ENCODE assay signal across 9 mouse cellular contexts in the genomic region with DNA sequence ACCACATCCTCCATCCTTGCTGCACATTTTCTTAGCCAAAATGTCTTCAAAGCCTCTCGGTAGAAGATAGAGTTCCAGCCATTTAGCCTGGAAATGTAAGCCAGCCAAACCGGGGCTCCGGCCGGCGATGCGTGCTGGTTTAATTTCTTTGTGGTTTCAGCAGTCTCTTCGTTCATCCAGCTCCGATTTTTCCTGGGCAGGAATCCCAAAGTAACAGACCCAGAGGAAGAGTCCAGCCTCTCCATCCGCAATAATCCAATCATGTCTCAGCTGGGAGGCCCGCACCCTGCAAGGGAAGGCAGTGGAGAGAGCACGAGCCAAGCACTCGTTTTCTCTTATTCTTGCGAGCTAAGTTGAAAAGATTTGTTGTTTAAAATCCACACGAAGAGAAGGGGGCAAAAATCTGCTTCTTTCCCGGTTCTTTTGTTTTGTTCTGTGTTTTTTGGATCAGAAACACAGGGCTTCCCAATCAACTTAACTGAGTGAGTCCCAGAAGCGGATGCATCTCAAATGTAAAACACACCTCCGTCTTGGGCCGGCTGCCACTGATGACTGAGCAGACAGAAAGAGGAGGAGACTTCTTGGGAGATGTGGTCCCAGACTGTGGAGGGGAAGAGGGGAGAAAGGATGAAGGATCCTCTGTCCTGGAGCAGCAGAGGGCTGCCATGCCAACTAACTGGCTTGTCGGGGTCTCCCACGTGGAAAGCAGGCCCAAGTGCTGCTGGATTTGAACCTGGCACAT.
DNase-seq lines count a peak whose midpoint lies in the region; ATAC-seq and TF ChIP-seq lines count a peak whose summit lies in the region.
"Had no signal": no experiment of that assay in that cellular context is flagged by ENCODE, and none has a peak within 500 bp of the region (broad histone marks: within the 10 kb centered on the region; RNA-seq: fewer than 3 reads in every experiment).

No protein-coding gene starts in this region.

- H3K9me3 ChIP-seq in hindbrain, embryonic 16.5 days (ENCODE audit: control insufficient read depth, low read length): no peaks in the 10 kb centered on the region
- H3K9me3 ChIP-seq in hindbrain, embryonic 10.5 days: 0 out of 2 replicates have a peak, but pooled peaks cover 3% of the 10 kb centered on the region

- no peak for TF ChIP-seq CTCF in brain, embryonic 14.5 days (IDR thresholded peaks at IDR 0.05; ENCODE audit: borderline replicate concordance, extremely low read depth, insufficient read depth, insufficient read length)
- TF ChIP-seq CTCF in layer of hippocampus, adult 2 months (conservative IDR thresholded peaks at IDR 0.05): no peak

- H3K4me3 ChIP-seq in hindbrain, embryonic 16.5 days (ENCODE audit: low read length): no peak overlapping the region
- H3K4me3 ChIP-seq in hindbrain, embryonic 10.5 days: no peak overlapping the region
- H3K4me3 ChIP-seq in layer of hippocampus, adult 2 months: peak overlapping the region; percentile 19; the same call in 1 of the 2 replicates

- no peak for TF ChIP-seq POLR2A in brain, embryonic 14.5 days (IDR thresholded peaks at IDR 0.05; ENCODE audit: borderline replicate concordance, extremely low read depth, insufficient read depth, insufficient read length, poor library complexity, severe bottlenecking)

- no peaks in the 10 kb centered on the region for H3K27me3 ChIP-seq in hindbrain, embryonic 16.5 days (replicated peaks; ENCODE audit: control insufficient read depth, insufficient read depth, low read length)
- no peaks in the 10 kb centered on the region for H3K27me3 ChIP-seq in hindbrain, embryonic 10.5 days (ENCODE audit: insufficient read depth, poor library complexity, severe bottlenecking)

- H3K27ac ChIP-seq in hindbrain, embryonic 16.5 days (ENCODE audit: low read depth, low read length): peak overlapping the region; percentile 35; the same call in 1 of the 2 replicates
- no peak overlapping the region for H3K27ac ChIP-seq in hindbrain, embryonic 10.5 days
- peak overlapping the region; percentile 43; the same call in 1 of the 2 replicates for H3K27ac ChIP-seq in layer of hippocampus, adult 2 months
- H3K27ac ChIP-seq: liver, embryonic 14.5 days had no signal

- DNase-seq in hindbrain, embryonic 10.5 days (ENCODE audit: low spot score): no peak
- DNase-seq in brain, embryonic 14.5 days (ENCODE audit: low read depth): peak; percentile 67
- DNase-seq in fibroblast of lung, adult 2 months (ENCODE audit: low read depth): peak; percentile 59
- peak; percentile 27 to 28 for DNase-seq in layer of hippocampus, adult 2 months (ENCODE audit: low spot score in 2 of 2)
- DNase-seq in skeletal muscle tissue, adult 2 months (ENCODE audit: low read depth, low spot score): peak; percentile 43
- DNase-seq in embryo, embryonic 10 days (ENCODE audit: low spot score): no peak
- DNase-seq in adrenal gland, postnatal 25 days: no peak

- no peak overlapping the region for H3K9ac ChIP-seq in hindbrain, embryonic 16.5 days (ENCODE audit: low read depth, low read length)
- H3K9ac ChIP-seq: liver, embryonic 14.5 days had no signal

- no peaks in the 10 kb centered on the region for H3K4me1 ChIP-seq in hindbrain, embryonic 16.5 days (ENCODE audit: control insufficient read depth, insufficient read depth, low read depth, low read length)
- no peaks in the 10 kb centered on the region for H3K4me1 ChIP-seq in hindbrain, embryonic 10.5 days (replicated peaks)

- no peak for ATAC-seq in hindbrain, embryonic 16.5 days

- 60% methylated on average over 20 of the region's 20 CpGs for WGBS in hindbrain, embryonic 16.5 days
- 80% methylated on average over 20 of the region's 20 CpGs for WGBS in hindbrain, embryonic 10.5 days

- no peaks in the 10 kb centered on the region for H3K36me3 ChIP-seq in hindbrain, embryonic 16.5 days (ENCODE audit: control insufficient read depth, insufficient read depth, low read length)
- no peaks in the 10 kb centered on the region for H3K36me3 ChIP-seq in hindbrain, embryonic 10.5 days

- peak overlapping the region; percentile 19; the same call in 1 of the 2 replicates for H3K4me2 ChIP-seq in hindbrain, embryonic 16.5 days (ENCODE audit: low read length)

Comparison
In these comparisons a context has a peak if more than half of its experiments do, and no peak if none do; other contexts are left out.
1. DNase-seq: peak in brain, embryonic 14.5 days (single experiment), fibroblast of lung, adult 2 months (single experiment), layer of hippocampus, adult 2 months (2 of 2) and skeletal muscle tissue, adult 2 months (single experiment); none in hindbrain, embryonic 10.5 days (single experiment), embryo, embryonic 10 days (single experiment) and adrenal gland, postnatal 25 days (single experiment).